Mouse (Mus musculus): ENCODE results near the gene Srgap2. TPM values are rescaled to one million over a fixed set of nuclear protein-coding genes. Genes with fewer than 3 reads are reported as not detected.

The Srgap2 gene
- polyA plus RNA-seq, 1 experiment from 2014 or later: 13.4 TPM

DNA sequence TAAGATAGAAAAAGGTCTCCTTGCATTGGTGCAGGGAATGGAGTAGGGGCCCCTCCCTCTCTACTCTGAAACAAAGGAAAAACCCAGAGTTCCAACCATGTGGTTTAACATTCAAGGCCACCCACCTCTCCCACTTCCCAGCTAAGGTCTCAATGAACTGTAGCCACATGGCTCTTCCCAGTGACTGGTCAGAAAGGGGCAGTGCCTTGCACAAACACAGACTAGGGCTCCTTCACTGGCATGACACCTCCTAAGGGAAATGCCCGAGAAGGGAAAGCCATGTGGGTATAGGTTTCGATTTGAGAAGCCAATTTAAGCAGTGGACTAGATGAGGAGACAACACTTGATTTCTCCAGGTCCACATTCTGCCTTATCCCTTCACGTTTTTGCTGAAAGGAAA lies 3.4 kb downstream of the Srgap2 start:
- H3K9me3 ChIP-seq: no peaks in the 10 kb centered on the region
- peak overlapping the region; percentile 88 for H3K9ac ChIP-seq
- WGBS: 41% methylated on average over 3 of the region's 3 CpGs
- no peaks in the 10 kb centered on the region for H3K36me3 ChIP-seq
- 0 out of 2 replicates have a peak overlapping the region, but pooled peaks have one; percentile 15 for H3K27ac ChIP-seq (replicated peaks)
- H3K4me2 ChIP-seq: peak overlapping the region; percentile 93
- H3K27me3 ChIP-seq: no peaks in the 10 kb centered on the region
- peaks cover 56% of the 10 kb centered on the region for H3K4me1 ChIP-seq (replicated peaks)
- no peak for ATAC-seq (ENCODE audit: low read depth)
- H3K4me3 ChIP-seq: peak overlapping the region; percentile 85

DNA sequence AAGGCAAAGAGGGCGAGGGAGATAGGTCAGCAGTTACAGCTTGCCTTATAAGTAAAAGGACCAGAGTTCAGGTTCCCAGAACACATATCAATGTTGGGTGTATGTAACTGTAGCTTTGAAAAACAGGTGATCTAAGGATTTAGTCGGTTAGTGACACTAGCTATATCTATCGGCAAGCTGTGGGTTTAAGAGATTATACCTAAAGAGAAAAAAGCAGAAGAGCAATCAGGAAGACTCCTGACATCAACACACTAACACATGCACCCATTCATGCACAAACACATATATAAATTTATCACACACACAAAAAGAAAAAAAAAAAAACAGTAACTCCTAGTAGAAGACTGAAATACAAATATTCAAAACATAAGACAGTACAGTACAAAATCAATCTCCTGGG lies 10.6 kb downstream of the Srgap2 start:
- 90% methylated on average over 3 of the region's 3 CpGs for WGBS
- H3K27ac ChIP-seq (replicated peaks): no peak overlapping the region

DNA sequence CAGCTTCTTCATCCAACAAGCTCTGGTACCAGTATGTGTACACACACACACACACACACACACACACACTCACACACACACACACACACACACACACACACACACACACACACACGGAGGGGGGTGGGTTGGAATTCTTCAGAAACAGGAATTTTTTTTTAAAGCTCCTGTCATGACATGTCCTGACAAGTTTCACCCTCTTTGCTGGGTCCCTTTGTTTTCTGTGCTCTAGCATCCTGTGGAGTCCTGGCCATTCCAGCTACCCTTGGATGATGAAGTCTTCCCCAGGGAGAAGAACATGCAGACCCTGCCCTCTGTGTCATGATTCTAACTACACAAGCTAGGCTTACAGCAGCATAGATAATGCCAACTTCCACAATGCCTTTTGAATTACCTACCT lies 13.0 kb downstream of the Srgap2 start:
- H3K4me1 ChIP-seq (replicated peaks): peaks cover 6% of the 10 kb centered on the region
- no peak overlapping the region for H3K4me2 ChIP-seq
- no peaks in the 10 kb centered on the region for H3K27me3 ChIP-seq
- no peaks in the 10 kb centered on the region for H3K9me3 ChIP-seq
- no peak overlapping the region for H3K4me3 ChIP-seq
- ATAC-seq (ENCODE audit: low read depth): no peak
- H3K27ac ChIP-seq (replicated peaks): no peak overlapping the region
- no peak overlapping the region for H3K9ac ChIP-seq
- 72% methylated on average over 1 of the region's 1 CpGs for WGBS
- H3K36me3 ChIP-seq: no peaks in the 10 kb centered on the region

More for the DNA sequence above, 10.6 kb downstream of the Srgap2 start:
- Histone ChIP-seq H3K4me3 (no peak overlapping the region), H3K9me3 (no peaks in the 10 kb centered on the region), H3K9ac (no peak overlapping the region), H3K27me3 (no peaks in the 10 kb centered on the region), H3K4me2 (no peak overlapping the region), H3K36me3 (no peaks in the 10 kb centered on the region), H3K4me1 (replicated peaks) (peaks cover 17% of the 10 kb centered on the region)
- ATAC-seq (ENCODE audit: low read depth): no peak

DNA sequence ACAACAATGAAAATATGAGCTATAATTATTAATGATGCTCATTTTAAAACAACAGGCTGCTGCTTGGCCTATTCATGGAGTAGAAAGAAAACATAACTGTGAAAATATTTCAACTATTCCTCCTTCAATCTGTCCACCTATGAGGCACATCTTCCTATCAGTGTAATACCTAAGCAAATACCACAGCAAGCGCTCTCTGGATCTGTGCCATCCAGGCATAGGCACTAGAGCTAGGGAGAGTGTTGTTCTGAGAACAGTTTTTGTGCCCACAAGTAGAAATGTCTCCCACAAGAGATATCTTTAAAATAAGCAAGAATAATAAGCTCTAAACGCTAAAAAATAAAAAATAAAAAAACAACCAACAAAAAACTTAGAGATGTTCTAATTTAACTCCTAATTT lies 14.0 kb downstream of the Srgap2 start:
- Histone ChIP-seq H3K9ac (no peak overlapping the region), H3K9me3 (no peaks in the 10 kb centered on the region), H3K4me2 (no peak overlapping the region), H3K4me1 (replicated peaks) (peaks cover 6% of the 10 kb centered on the region), H3K36me3 (no peaks in the 10 kb centered on the region), H3K27me3 (no peaks in the 10 kb centered on the region), H3K4me3 (no peak overlapping the region), H3K27ac (replicated peaks) (no peak overlapping the region)
- WGBS: 97% methylated on average over 2 of the region's 2 CpGs
- no peak for ATAC-seq (ENCODE audit: low read depth)

DNA sequence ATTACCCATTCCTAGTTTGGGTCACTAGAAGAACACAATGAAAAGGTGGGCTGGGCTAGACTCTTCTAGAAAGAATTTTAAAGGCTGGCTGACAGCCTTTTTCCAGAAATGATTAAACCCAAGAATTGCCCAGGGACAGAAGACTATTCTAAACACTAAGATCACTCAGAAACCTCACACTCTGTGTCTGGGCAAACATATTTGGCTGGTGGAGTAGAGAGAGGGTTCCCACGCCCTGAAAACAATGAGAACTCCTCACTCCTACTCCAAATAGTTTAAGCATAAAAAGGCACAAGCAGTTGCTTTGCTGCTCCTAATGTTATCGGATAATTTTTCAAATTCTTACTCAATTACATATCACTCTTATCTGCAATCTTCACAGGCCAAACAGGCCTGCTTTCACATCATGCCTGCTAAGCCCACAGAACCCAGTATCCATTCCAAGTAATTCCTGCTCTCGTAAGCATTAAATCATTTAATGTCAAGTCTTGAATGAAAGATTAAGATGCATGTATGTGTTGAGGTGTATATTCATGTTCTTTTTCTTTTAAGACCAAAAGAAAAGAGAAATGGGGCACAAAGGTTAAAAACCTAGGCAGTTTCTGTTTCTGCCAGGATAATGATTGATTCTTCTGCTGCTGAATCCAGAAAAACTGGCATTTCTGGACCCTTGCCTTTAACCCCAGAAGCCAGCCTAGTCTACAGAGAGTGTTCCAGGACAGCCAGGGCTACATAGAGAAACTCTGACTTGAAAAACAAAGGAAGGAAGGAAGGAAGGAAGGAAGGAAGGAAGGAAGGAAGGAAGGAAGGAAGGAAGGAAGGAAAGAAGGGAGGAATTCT lies 15.3 kb downstream of the Srgap2 start:
- Histone ChIP-seq H3K4me1 (replicated peaks) (peaks cover 6% of the 10 kb centered on the region), H3K27me3 (no peaks in the 10 kb centered on the region), H3K4me2 (no peak overlapping the region), H3K27ac (replicated peaks) (no peak overlapping the region), H3K9ac (no peak overlapping the region), H3K9me3 (no peaks in the 10 kb centered on the region), H3K36me3 (no peaks in the 10 kb centered on the region), H3K4me3 (no peak overlapping the region)
- no peak for ATAC-seq (ENCODE audit: low read depth)
- 84% methylated on average over 3 of the region's 3 CpGs for WGBS

DNA sequence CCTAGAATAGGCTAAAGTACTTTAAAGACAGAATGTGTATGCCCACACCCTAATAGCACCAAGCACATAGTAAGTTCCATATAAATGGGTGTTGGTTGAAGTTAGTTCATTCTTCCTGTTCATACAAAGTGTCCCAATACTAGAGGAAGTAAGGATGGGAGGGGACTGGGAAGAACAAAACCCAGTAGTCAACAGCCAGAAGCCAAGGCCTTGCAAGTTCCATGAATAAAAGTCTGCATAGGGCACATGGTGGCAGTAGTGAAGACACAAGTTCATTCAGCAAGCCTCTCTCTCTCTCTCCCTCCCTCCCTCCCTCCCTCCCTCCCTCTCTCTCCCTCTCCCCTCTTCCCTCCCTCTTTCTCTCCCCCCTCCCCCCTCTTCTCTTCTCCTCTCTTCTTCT lies 16.0 kb downstream of the Srgap2 start:
- Histone ChIP-seq H3K9me3 (no peaks in the 10 kb centered on the region), H3K27ac (replicated peaks) (no peak overlapping the region), H3K9ac (no peak overlapping the region), H3K4me1 (replicated peaks) (peaks cover 6% of the 10 kb centered on the region), H3K4me2 (no peak overlapping the region), H3K4me3 (no peak overlapping the region), H3K36me3 (no peaks in the 10 kb centered on the region), H3K27me3 (no peaks in the 10 kb centered on the region)
- no peak for ATAC-seq (ENCODE audit: low read depth)

DNA sequence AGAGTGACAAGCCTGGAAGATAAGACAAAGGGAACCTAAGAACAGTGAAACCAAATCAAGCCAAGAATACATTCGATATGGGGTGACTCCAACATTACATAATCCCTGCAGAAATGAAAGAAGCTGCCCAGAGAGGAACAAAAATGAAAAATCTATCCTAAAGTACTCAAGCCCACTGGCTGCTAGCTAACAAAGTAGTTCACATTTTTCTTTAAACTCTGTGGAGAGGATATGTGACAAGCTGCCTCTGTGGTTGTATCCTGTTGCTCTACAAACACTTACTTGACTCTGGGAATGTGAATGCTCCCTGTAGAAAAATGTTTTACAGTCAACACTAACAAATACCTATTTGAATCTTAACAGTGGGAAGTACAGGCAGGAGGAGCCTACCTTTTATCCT lies 25.5 kb downstream of the Srgap2 start:
- no peaks in the 10 kb centered on the region for H3K27me3 ChIP-seq
- H3K36me3 ChIP-seq: no peaks in the 10 kb centered on the region
- no peaks in the 10 kb centered on the region for H3K4me1 ChIP-seq (replicated peaks)
- no peak overlapping the region for H3K4me3 ChIP-seq
- no peak for ATAC-seq (ENCODE audit: low read depth)
- WGBS: 94% methylated on average over 1 of the region's 1 CpGs
- H3K9me3 ChIP-seq: no peaks in the 10 kb centered on the region
- no peak overlapping the region for H3K4me2 ChIP-seq
- H3K27ac ChIP-seq (replicated peaks): no peak overlapping the region
- H3K9ac ChIP-seq: no peak overlapping the region

DNA sequence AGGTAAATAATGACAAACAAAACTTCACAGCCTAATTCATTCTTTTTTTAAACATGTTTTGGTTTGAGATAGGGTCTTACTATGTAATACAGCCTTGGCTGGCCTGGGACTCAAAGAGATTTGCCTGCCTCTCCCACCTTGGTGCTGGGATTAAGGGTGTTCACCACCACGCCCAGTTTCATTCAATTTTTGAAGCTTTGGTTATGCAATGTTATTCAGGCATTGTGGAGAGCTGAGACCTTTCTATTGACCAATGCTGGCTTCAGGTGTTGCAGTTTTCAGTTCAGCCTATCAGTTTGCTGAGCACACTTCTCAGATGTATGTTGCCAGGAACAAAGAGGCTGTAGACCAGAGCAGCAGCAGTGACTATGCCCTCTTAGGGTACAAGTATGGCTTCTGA lies 28.9 kb downstream of the Srgap2 start:
- H3K4me2 ChIP-seq: no peak overlapping the region
- no peak overlapping the region for H3K4me3 ChIP-seq
- no peaks in the 10 kb centered on the region for H3K9me3 ChIP-seq
- H3K4me1 ChIP-seq (replicated peaks): peaks cover 13% of the 10 kb centered on the region
- ATAC-seq (ENCODE audit: low read depth): no peak
- 89% methylated on average over 1 of the region's 1 CpGs for WGBS
- no peak overlapping the region for H3K27ac ChIP-seq (replicated peaks)
- no peaks in the 10 kb centered on the region for H3K36me3 ChIP-seq
- no peaks in the 10 kb centered on the region for H3K27me3 ChIP-seq
- no peak overlapping the region for H3K9ac ChIP-seq

DNA sequence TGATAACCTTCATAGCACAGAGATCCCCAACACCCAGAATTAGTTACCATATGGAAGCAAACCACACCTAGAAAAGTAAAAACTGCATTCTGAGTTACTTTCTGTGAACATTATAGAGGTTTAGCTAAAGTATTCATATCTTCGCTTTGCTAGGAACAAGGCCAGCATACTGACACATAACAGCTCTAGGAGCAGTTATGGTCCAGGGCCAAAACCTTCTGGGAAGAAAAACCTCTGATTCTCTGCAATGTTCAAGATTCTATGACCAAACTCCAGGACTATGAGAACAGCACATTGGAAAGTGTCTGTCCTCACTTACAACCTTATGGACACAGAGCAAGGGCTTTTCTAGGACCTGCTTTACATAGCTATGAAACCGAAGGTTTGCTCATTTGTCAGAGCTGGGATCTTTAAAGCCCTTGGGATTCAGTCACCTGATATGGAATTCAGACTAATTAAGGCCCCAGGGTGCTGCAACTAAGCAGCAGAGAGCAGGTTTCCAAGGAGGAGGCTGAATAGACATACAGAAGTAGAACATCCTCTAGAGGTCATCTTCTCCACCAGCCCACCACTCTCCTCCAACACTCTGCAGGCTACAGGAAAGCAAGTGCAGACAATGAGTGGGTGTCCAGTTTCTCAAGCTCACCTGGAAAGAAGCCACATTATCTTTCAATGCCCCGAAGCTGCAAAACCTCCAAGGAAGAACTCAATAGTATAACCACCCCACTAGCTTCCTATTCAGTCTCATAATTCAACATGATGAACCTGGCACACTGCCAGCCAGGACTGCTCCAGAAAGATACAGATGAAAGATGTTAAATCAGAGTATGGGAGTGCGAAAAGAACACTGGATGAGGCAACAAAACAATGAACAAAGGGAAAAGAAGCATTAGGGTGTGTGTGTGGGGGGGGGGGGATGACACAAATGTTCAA lies 32.9 kb downstream of the Srgap2 start:
- H3K4me2 ChIP-seq: no peak overlapping the region
- H3K9me3 ChIP-seq: no peaks in the 10 kb centered on the region
- no peaks in the 10 kb centered on the region for H3K36me3 ChIP-seq
- 68% methylated on average over 4 of the region's 4 CpGs for WGBS
- H3K9ac ChIP-seq: no peak overlapping the region
- no peak overlapping the region for H3K4me3 ChIP-seq
- ATAC-seq (ENCODE audit: low read depth): no peak
- H3K27me3 ChIP-seq: no peaks in the 10 kb centered on the region
- peaks cover 28% of the 10 kb centered on the region for H3K4me1 ChIP-seq (replicated peaks)
- H3K27ac ChIP-seq (replicated peaks): no peak overlapping the region

DNA sequence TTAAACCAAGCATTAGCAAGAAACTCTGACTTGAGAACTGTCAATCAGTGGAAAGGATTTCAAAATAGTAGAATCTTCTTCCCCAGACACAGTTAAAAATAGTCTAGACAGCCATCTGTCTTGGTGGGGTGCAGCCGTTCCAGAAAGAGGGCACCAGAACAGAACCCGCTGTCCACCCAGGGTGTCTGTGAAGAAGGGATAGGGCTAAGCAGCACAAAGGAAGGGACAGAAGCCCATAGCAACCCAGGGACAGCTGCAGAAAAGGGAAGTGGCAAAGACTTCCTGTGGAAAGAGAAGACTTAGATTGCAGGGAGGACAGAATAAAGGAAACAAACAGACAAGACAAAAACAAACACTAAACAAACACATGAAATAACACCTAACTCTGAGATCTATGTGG lies 34.8 kb downstream of the Srgap2 start:
- Histone ChIP-seq H3K27me3 (no peaks in the 10 kb centered on the region), H3K4me2 (no peak overlapping the region), H3K36me3 (no peaks in the 10 kb centered on the region), H3K27ac (replicated peaks) (peak overlapping the region; percentile 19; the same call in 1 of the 2 replicates), H3K9ac (no peak overlapping the region), H3K9me3 (no peaks in the 10 kb centered on the region), H3K4me1 (replicated peaks) (peaks cover 33% of the 10 kb centered on the region), H3K4me3 (no peak overlapping the region)
- 51% methylated on average over 2 of the region's 2 CpGs for WGBS
- ATAC-seq (ENCODE audit: low read depth): no peak

DNA sequence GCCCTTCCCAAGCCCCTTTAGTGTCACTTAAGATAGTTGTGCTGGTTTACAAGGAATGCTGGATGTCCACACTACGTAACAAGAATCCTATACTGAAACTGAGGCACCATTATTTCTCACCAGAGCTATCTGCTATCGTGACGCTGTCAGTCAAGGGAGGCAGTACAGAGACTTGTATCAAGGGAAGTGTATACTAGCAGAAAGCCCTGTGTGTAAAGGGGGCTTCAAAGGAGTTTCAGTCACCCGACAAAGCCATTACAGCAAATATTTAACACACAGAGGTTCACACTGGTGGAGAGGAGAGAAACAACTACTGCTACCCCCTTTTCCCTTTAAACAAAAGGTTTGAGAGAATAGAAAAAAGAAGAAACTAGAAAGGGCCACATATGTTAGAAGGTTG lies 35.6 kb downstream of the Srgap2 start:
- Histone ChIP-seq H3K27me3 (no peaks in the 10 kb centered on the region), H3K4me3 (no peak overlapping the region), H3K4me2 (no peak overlapping the region), H3K27ac (replicated peaks) (peak overlapping the region; percentile 67; the same call in 1 of the 2 replicates), H3K36me3 (no peaks in the 10 kb centered on the region), H3K4me1 (replicated peaks) (peaks cover 39% of the 10 kb centered on the region), H3K9ac (0 out of 2 replicates have a peak overlapping the region, but pooled peaks have one; percentile 17), H3K9me3 (no peaks in the 10 kb centered on the region)
- ATAC-seq (ENCODE audit: low read depth): peak; percentile 40; the same call in 1 of the 2 replicates
- WGBS: 41% methylated on average over 4 of the region's 4 CpGs

DNA sequence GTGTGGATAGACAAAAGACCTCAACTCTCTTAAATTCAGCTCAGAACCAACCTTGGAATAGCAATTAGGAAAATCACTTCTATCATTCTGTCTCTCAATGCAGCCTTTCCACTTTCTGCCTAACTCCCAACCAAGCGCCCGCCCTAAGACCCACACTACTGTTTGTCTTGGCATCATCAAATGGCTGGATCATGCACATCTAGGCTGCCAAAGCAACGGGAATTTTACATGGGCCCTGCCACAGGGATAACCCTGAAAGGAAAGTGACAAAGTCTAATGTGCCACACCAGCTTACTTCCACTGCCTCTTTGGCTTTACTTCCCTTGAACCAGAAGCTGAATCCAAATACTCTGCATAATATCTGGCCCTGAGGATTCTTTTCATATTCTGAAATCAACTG lies 37.8 kb downstream of the Srgap2 start:
- Histone ChIP-seq H3K27ac (replicated peaks) (no peak overlapping the region), H3K4me2 (no peak overlapping the region), H3K9me3 (no peaks in the 10 kb centered on the region), H3K36me3 (no peaks in the 10 kb centered on the region), H3K4me3 (no peak overlapping the region), H3K4me1 (replicated peaks) (peaks cover 36% of the 10 kb centered on the region), H3K27me3 (no peaks in the 10 kb centered on the region), H3K9ac (no peak overlapping the region)
- no peak for ATAC-seq (ENCODE audit: low read depth)
- 92% methylated on average over 3 of the region's 3 CpGs for WGBS
